Mouse (Mus musculus) heart, embryonic 12.5 days (tissue): ENCODE data around the gene Hhat. TPM values are rescaled to one million over a fixed set of nuclear protein-coding genes. Genes with fewer than 3 reads are reported as not detected.

Experiments used
- ATAC-seq: fragments of 200-750 bp; cut with Nextera tagmentation; 2 replicates; pipeline ENCODE4 v1.8.0; 2017; ENCODE audit warnings: moderate TSS enrichment, moderate library complexity; ENCODE audit not compliant: insufficient number of reproducible peaks, low FRiP score
- H3K27ac ChIP-seq: fragments of 300-500 bp; sonication (generic); 2 replicates; pipeline ENCODE4 v1.5.1; 2016; ENCODE audit warnings: mild to moderate bottlenecking, moderate library complexity; ENCODE audit not compliant: poor library complexity, severe bottlenecking
- H3K27me3 ChIP-seq: fragments of 300-500 bp; sonication (generic); replicated peaks from 2 replicates; pipeline ENCODE4 v1.6.1; 2016; ENCODE audit warnings: mild to moderate bottlenecking, moderate library complexity
- H3K36me3 ChIP-seq: fragments of 300-500 bp; sonication (generic); 2 replicates; pipeline ENCODE4 v1.6.1; 2016; ENCODE audit warnings: mild to moderate bottlenecking, moderate library complexity
- H3K4me1 ChIP-seq: fragments of 300-500 bp; sonication (generic); replicated peaks from 2 replicates; pipeline ENCODE4 v1.6.1; 2016; ENCODE audit warnings: mild to moderate bottlenecking
- H3K4me2 ChIP-seq: fragments of 300-500 bp; sonication (generic); 2 replicates; pipeline ENCODE4 v1.6.1; 2016; ENCODE audit warnings: mild to moderate bottlenecking, moderate library complexity
- H3K4me3 ChIP-seq: fragments of 300-500 bp; sonication (generic); 2 replicates; pipeline ENCODE4 v1.5.1; 2016; ENCODE audit warnings: mild to moderate bottlenecking
- H3K9ac ChIP-seq: fragments of 300-500 bp; sonication (generic); 2 replicates; pipeline ENCODE4 v1.6.1; 2016; ENCODE audit warnings: mild to moderate bottlenecking, moderate library complexity
- H3K9me3 ChIP-seq: fragments of 300-500 bp; sonication (generic); replicated peaks from 2 replicates; pipeline ENCODE4 v1.6.1; 2016; ENCODE audit warnings: mild to moderate bottlenecking, moderate library complexity
- WGBS: fragments of 180-500 bp; shearing (Covaris S2); methylation state at CpG from one replicate; pipeline ENCODE4 v1.1.7; 2016; 5-methylcytosine and 5-hydroxymethylcytosine counted together
- polyA plus RNA-seq: library from polyadenylated mRNA; unstranded; fragments of >200 nt; fragmentation: Nextera tagmentation; extraction: Ambion mirVana; gene quantifications from 2 replicates; pipeline ENCODE4 v1.2.1, GENCODE M21; 2016

Gene Hhat
- polyA plus RNA-seq, 1 experiment from 2014 or later, result 6.7 TPM

DNA sequence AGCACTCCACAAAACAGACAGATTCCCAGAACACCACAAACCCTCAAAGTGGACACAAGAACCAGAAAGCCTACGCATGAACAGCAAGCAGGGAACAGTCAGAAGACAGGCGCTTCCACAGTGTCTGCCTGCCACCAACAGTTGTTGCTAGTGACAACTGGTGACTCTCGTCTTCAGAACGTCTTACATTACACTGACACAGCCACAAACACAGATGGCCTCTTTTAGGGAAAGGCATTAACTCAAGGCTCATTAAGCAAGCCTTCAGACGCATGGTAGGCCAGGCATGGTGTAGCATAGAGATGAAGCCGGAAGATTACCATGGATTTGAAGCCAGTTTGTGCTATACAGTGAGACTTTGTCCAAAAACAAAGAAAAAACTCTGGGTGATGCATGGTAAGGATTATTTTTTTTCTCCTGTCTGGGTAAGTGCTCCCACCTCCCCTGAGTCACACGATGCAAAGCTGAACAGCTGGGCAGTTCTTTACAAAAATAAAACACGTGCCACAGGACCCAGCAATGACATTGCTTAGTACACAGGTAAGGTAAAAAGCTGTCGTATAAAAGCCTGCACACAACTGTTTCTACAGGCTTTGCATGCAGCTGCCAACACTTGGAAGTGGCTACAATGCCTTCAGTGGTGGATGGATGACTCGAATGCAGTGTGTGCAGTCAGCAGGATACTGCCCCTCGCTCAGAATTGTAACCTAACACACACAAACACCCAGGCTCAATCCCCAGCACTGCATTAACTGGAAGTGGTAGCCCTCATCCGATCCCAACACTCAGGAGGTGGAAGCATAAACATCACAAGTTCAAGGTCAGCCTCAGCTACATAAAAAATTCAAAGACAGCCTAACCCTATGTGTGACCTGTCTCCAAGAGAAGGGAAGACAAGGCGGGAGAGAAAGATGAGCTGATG lies 15.1 kb downstream of the Hhat start:
- no peaks in the 10 kb centered on the region for H3K27me3 ChIP-seq
- H3K9me3 ChIP-seq, result no peaks in the 10 kb centered on the region
- H3K4me3 ChIP-seq, result no peak overlapping the region
- H3K9ac ChIP-seq, result no peak overlapping the region
- H3K27ac ChIP-seq, result no peak overlapping the region
- peaks cover 17% of the 10 kb centered on the region for H3K4me1 ChIP-seq
- no peak overlapping the region for H3K4me2 ChIP-seq
- no peak for ATAC-seq
- H3K36me3 ChIP-seq, result 0 out of 2 replicates have a peak, but pooled peaks cover 5% of the 10 kb centered on the region
- 74% methylated on average over 13 of the region's 13 CpGs for WGBS

DNA sequence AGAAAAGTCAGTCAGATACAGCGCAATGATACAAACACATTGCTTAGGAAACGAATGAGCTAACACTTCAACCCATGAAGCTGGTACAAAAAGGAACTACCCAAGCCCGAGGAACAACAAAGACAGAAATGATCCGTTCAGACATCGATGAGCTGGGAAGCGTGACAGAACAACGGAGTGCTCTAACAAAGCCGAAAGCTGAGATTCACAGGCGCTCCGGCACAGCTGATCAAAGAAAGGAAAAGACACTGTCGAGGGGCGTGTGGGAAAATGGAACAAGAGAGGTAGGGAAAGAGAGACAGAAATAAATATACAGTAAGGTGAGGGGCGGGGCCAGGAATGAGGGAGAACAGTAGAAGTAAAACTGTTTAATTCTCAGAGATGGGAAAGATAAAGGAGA lies 15.8 kb downstream of the Hhat start:
- 87% methylated on average over 13 of the region's 13 CpGs for WGBS
- 0 out of 2 replicates have a peak, but pooled peaks cover 5% of the 10 kb centered on the region for H3K36me3 ChIP-seq
- H3K9ac ChIP-seq, result no peak overlapping the region
- no peaks in the 10 kb centered on the region for H3K9me3 ChIP-seq
- H3K4me1 ChIP-seq, result peaks cover 17% of the 10 kb centered on the region
- no peak for ATAC-seq
- no peaks in the 10 kb centered on the region for H3K27me3 ChIP-seq
- no peak overlapping the region for H3K27ac ChIP-seq
- no peak overlapping the region for H3K4me3 ChIP-seq
- H3K4me2 ChIP-seq, result no peak overlapping the region

DNA sequence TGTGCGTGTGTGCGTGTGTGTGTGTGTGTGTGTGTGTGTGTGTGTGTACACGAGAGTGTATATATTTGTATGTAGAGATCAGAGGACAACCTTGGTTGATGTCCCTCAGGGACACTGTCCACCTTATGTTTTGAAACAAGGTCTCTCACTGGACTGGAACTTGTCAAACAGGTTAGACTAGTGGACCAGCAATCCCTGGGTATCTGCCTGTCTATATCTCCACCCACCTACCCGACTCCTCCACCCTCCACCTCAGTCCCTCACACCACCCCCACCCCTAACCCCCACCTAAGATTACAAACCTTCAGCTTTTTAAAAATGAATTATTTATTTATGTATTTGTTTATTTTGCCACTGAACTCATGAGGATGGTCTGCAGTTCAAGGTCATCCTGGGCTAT lies 16.8 kb downstream of the Hhat start:
- H3K9me3 ChIP-seq, result no peaks in the 10 kb centered on the region
- 81% methylated on average over 4 of the region's 4 CpGs for WGBS
- no peak overlapping the region for H3K4me2 ChIP-seq
- no peak overlapping the region for H3K4me3 ChIP-seq
- no peak for ATAC-seq
- no peaks in the 10 kb centered on the region for H3K27me3 ChIP-seq
- H3K36me3 ChIP-seq, result 0 out of 2 replicates have a peak, but pooled peaks cover 5% of the 10 kb centered on the region
- H3K4me1 ChIP-seq, result peaks cover 23% of the 10 kb centered on the region
- no peak overlapping the region for H3K27ac ChIP-seq
- H3K9ac ChIP-seq, result no peak overlapping the region

GRCm38 (mm10) chr1:192752659-192753601 lies 18.1 kb downstream of the Hhat start:
- Histone ChIP-seq H3K4me3 (no peak overlapping the region), H3K9ac (no peak overlapping the region; the same call in 1 of the 2 replicates), H3K4me2 (peak overlapping the region; percentile 41), H3K36me3 (0 out of 2 replicates have a peak, but pooled peaks cover 2% of the 10 kb centered on the region), H3K9me3 (no peaks in the 10 kb centered on the region), H3K27me3 (no peaks in the 10 kb centered on the region), H3K27ac (peak overlapping the region; percentile 45; the same call in 1 of the 2 replicates), H3K4me1 (peaks cover 23% of the 10 kb centered on the region)
- no peak for ATAC-seq
- 47% methylated on average over 8 of the region's 8 CpGs for WGBS

- Histone ChIP-seq H3K9me3 (no peaks in the 10 kb centered on the region), H3K27ac (no peak overlapping the region), H3K36me3 (0 out of 2 replicates have a peak, but pooled peaks cover 2% of the 10 kb centered on the region), H3K4me2 (peak overlapping the region; percentile 13; the same call in 1 of the 2 replicates), H3K4me1 (peaks cover 23% of the 10 kb centered on the region), H3K4me3 (no peak overlapping the region), H3K9ac (no peak overlapping the region), H3K27me3 (no peaks in the 10 kb centered on the region)
- WGBS, result 56% methylated on average over 4 of the region's 4 CpGs
- ATAC-seq, result no peak
Measured at GRCm38 (mm10) chr1:192750042-192750437, 21.0 kb downstream of the Hhat start.

- Histone ChIP-seq H3K4me2 (peak overlapping the region; percentile 13; the same call in 1 of the 2 replicates), H3K9ac (no peak overlapping the region), H3K4me1 (peaks cover 23% of the 10 kb centered on the region), H3K36me3 (no peaks in the 10 kb centered on the region), H3K27me3 (no peaks in the 10 kb centered on the region), H3K27ac (no peak overlapping the region), H3K9me3 (no peaks in the 10 kb centered on the region), H3K4me3 (no peak overlapping the region)
- 61% methylated on average over 6 of the region's 6 CpGs for WGBS
- 0 out of 2 replicates have a peak, but pooled peaks have one; percentile 18 for ATAC-seq
Measured at GRCm38 (mm10) chr1:192749270-192750041, 21.6 kb downstream of the Hhat start.

GRCm38 (mm10) chr1:192746201-192746600 lies 24.8 kb downstream of the Hhat start:
- Histone ChIP-seq H3K36me3 (no peaks in the 10 kb centered on the region), H3K27ac (no peak overlapping the region), H3K27me3 (no peaks in the 10 kb centered on the region), H3K4me2 (no peak overlapping the region), H3K9me3 (no peaks in the 10 kb centered on the region), H3K9ac (no peak overlapping the region), H3K4me3 (no peak overlapping the region), H3K4me1 (peaks cover 6% of the 10 kb centered on the region)
- 72% methylated on average over 6 of the region's 6 CpGs for WGBS
- no peak for ATAC-seq

GRCm38 (mm10) chr1:192745240-192746101 lies 25.6 kb downstream of the Hhat start:
- WGBS, result 9% methylated on average over 16 of the region's 16 CpGs
- Histone ChIP-seq H3K27me3 (no peaks in the 10 kb centered on the region), H3K4me3 (no peak overlapping the region), H3K9ac (no peak overlapping the region), H3K9me3 (no peaks in the 10 kb centered on the region), H3K4me2 (no peak overlapping the region), H3K27ac (no peak overlapping the region), H3K36me3 (no peaks in the 10 kb centered on the region), H3K4me1 (peaks cover 6% of the 10 kb centered on the region)
- ATAC-seq, result no peak

DNA sequence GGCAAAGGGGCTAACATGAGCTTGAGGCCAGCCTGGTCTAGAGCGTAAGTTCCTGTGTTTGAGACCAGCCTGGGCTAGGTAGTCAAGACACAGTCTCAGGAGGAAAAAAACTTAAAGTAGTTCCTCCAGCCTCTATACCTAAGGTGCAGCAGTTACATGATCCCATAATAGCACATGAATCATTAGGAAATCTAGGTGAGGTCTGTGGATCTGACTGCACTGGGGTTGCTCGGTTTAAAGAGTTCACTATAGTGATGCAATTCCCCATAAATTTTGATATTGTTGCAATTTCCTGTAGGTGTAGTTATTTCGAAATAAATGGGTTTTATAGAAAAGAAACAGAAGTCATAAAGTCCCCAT lies 26.2 kb downstream of the Hhat start:
- ATAC-seq, result no peak
- Histone ChIP-seq H3K9me3 (no peaks in the 10 kb centered on the region), H3K27me3 (no peaks in the 10 kb centered on the region), H3K36me3 (peaks cover 3% of the 10 kb centered on the region; the same call in 1 of the 2 replicates), H3K9ac (no peak overlapping the region), H3K27ac (no peak overlapping the region), H3K4me1 (peaks cover 4% of the 10 kb centered on the region), H3K4me2 (no peak overlapping the region), H3K4me3 (no peak overlapping the region)
- WGBS, result 68% methylated on average over 3 of the region's 3 CpGs
